8 mouse cellular contexts compared by ENCODE assay signal in genomic region chr4:32615034-32615881, GRCm38 (mm10). TPM values are rescaled to one million over a fixed set of nuclear protein-coding genes. Genes with fewer than 3 reads are reported as not detected.
DNase-seq lines count a peak whose midpoint lies in the region; ATAC-seq lines count a peak whose summit lies in the region.

TSS of gene Casp8ap2 (plus strand) at chr4:32615451.

- ATAC-seq in inflammation-experienced regulatory T-cells, adult 6 months = peak; percentile 97
- peak; percentile 99 for ATAC-seq in megakaryocyte-erythroid progenitor cell, adult 5-6 weeks (replicated peaks; ENCODE audit: low FRiP score, low TSS enrichment, poor library complexity, severe bottlenecking)

- intact Hi-C loops in gastrocnemius, postnatal 14 days (cut with DNase I; ENCODE audit: low total_unique reads) = no loop called here
- intact Hi-C loops in left cerebral cortex, postnatal 10 days (cut with DNase I) = no loop called here

- peak; percentile 99 to 100 for DNase-seq in adrenal gland, adult (ENCODE audit: inconsistent age in 2 of 2, low spot score in 1 of 2)
- DNase-seq in embryo, embryonic 10.5 days (ENCODE audit: low spot score) = peak; percentile 100
- peak; percentile 98 for DNase-seq in gastrocnemius, postnatal 14 days
- peak; percentile 98 to 99 for DNase-seq in left cerebral cortex, postnatal 10 days (ENCODE audit: extremely low spot score in 1 of 2, low spot score in 2 of 2)
- DNase-seq in right cerebral cortex, postnatal 25 days = peak; percentile 98
- peak; percentile 98 for DNase-seq in urinary bladder, postnatal 4 days (ENCODE audit: low spot score in 2 of 2)

RNA-seq across cellular contexts. Expression of gene Casp8ap2, which starts in this region (rescaled TPM):
- total RNA-seq in gastrocnemius, postnatal 14 days (2021) = 1 to 10 TPM; 4.7 to 5.2 TPM
- 10 to 100 TPM; 37.4 to 47.1 (median 46.6) TPM for polyA plus RNA-seq in inflammation-experienced regulatory T-cells, adult 6 months (2017; shearing (Covaris generic))
- total RNA-seq in left cerebral cortex, postnatal 10 days (2021) = 1 to 10 TPM; 9.2 to 10.0 TPM
- total RNA-seq in megakaryocyte-erythroid progenitor cell, adult 5-6 weeks (2014; fragmentation: Nextera tagmentation) = 51.4 and 52.3 TPM in 2 replicates
- 57.6 and 157 TPM in 2 replicates for total RNA-seq in megakaryocyte-erythroid progenitor cell, adult 5-6 weeks (2017)

Comparison
In these comparisons a context has a peak if more than half of its experiments do, and no peak if none do; other contexts are left out.
1. Peak in every context shown above with its lines: DNase-seq and ATAC-seq.
2. RNA of gene Casp8ap2 (total RNA-seq): 51.4 to 157 TPM in megakaryocyte-erythroid progenitor cell, adult 5-6 weeks; 9.2 to 10.0 TPM in left cerebral cortex, postnatal 10 days and 4.7 to 5.2 TPM in gastrocnemius, postnatal 14 days; every median in the first group is over 4 times any median in the second.